Mouse (Mus musculus) bone marrow, adult 2 months (tissue): ENCODE results near the gene Tas2r137.

ENCODE experiments used
- CTCF ChIP-seq: fragments of 200-500 bp; IDR thresholded peaks from 2 replicates; pipeline ENCODE4 v1.5.1; 2011; ENCODE audit warnings: low read length, control low read depth; ENCODE audit not compliant: control insufficient read depth, insufficient read depth
- POLR2A ChIP-seq: fragments of 200-500 bp; IDR thresholded peaks from 2 replicates; pipeline ENCODE4 v1.6.1; 2011; ENCODE audit warnings: low read depth, mild to moderate bottlenecking, control low read depth, low read length, borderline replicate concordance; ENCODE audit not compliant: control insufficient read depth

- TF ChIP-seq CTCF (no peak), POLR2A (no peak)
These were observed 19.4 kb upstream of the Tas2r137 start for GRCm38 (mm10) chr6:40471720-40472010.
